Mouse (Mus musculus): ENCODE results near the gene Tpsg1. TPM values are rescaled to one million over a fixed set of nuclear protein-coding genes. Genes with fewer than 3 reads are reported as not detected.

The Tpsg1 gene
- total RNA-seq, 2 experiments from 2014 or later: 0.38 TPM; not detected in 1

DNA sequence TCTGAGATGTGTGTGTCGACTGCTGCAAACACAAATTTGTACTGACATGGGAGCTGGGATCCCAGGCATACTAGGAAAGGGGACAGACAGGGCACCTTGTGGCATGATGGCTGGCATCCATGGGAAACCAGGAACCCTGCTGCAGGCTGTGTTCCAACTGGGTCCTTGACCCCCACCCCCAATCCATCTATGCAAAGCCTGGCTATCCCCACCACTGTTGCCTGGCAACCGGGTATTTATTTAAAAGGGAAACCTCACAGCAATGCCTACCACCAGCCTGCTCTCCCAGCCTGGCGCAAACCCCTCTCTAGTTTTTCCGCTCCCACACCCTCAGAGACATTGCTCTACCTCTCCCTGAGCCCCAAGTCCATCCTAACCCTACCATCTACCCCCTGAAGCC lies 38.3 kb downstream of the Tpsg1 start:
- DNase-seq (ENCODE audit: low spot score in 2 of 2): no peak

- DNase-seq (ENCODE audit: low spot score in 2 of 2): no peak
Observed at GRCm38 (mm10) chr17:25408302-25408999, 39.4 kb downstream of the Tpsg1 start.

GRCm38 (mm10) chr17:25409621-25410020 lies 40.5 kb downstream of the Tpsg1 start:
- DNase-seq (ENCODE audit: low spot score in 2 of 2): no peak

- no peak for DNase-seq (ENCODE audit: low spot score in 2 of 2)
Observed at GRCm38 (mm10) chr17:25410180-25410579, 41.1 kb downstream of the Tpsg1 start.

DNA sequence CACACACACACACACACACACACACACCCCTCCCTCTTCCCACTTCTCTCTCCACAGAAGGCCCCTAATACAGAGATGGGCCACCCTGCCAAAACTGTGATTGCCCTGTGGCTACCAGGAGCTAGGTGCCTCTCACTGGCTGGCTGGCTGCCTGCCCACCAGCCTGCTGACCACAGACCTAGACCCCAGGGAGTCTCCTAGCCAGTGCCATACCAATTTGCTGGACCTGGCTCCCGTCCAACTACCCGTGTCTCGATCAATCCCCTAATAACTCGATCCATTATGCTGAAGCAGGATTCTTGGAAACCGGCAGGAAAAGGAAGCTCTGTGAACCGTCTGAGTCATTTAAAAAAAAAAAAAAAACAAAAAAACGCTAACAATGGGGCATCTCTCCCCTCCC lies 41.7 kb downstream of the Tpsg1 start:
- no peak for DNase-seq (ENCODE audit: low spot score in 2 of 2)

- DNase-seq (ENCODE audit: low spot score in 2 of 2): no peak
Observed at GRCm38 (mm10) chr17:25411251-25411650, 42.2 kb downstream of the Tpsg1 start.

DNA sequence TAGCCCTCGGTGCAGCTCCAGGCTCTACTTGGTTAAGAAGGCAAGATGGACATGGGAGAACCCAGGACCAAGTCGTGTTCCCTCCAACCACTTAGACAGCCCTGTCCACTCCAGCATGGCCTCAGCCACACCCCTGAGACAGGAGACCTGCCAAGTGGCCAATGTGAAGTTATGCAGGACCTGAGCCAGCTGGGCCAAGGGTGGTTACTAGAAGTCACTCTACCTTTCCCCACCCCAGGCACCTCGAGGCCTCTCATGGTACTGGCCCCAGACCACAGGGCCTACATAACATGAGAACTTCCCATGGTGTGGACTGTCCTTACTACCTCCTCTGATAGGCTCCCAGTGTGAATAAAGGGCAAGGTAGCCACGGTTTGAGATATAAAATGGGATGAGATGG lies 45.1 kb downstream of the Tpsg1 start:
- DNase-seq (ENCODE audit: low spot score in 2 of 2): no peak

DNA sequence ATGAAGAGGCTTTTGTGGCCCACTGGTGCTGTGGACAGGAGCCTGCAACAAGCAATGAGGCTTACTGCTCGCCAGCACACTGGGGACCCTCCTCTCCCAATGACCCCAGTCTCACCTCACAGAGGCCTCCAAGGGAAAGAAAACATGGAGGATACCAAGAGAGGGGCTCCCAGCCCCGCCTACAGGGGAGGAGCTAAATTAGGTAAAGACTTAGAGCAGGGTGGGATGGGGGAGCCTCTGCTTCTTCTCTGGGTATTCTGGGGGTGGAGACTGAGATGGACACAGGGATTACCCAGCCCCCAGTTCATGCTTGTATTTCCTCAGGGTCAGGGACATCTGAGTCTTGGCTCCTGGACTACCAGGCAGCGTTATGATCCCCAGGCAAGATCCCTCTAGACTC lies 45.8 kb downstream of the Tpsg1 start:
- DNase-seq (ENCODE audit: low spot score in 2 of 2): no peak

DNA sequence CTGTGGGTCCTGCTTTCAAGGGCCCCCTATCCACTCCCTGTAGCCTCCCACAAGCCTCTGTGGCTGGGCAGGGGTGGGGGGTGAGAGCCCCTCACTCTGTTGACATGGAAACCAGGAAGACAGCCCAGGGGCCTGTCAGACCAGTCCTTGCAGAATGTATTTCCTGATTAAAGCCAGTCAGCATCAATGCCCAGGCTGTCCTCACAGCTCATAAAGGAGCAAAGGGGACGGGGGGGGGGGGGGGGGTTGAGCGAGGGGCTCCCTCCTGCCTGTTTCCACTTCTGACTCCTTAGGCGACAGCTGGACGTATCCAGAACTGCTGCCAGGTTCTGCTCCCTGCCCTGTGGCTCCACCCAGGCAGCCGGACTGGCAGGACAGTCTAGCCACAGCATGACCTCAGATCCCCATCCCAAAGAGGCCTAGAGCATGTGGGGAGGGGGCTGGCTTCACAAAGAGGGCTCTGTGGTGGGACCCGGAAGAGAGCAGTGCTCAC lies 46.4 kb downstream of the Tpsg1 start:
- DNase-seq (ENCODE audit: low spot score in 2 of 2): no peak

DNA sequence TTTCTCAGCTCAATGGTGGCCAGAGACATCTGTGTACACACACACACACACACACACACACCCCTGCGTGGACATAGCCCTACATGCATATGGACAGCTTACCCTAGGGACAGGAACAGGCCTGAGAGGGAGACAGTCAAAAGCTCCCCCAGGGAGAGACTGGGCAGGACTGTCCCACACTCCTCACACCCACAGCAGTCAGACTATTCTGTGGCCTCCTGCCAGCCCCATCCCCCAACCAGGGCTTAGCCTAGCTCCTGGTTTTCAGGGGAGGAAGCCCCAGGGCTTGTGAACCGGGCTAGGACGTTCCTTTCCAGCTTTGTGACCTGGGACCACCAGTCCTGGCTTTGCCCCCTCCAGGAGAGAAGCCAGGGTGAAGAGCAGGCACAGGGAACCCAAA lies 47.1 kb downstream of the Tpsg1 start:
- no peak for DNase-seq (ENCODE audit: low spot score in 2 of 2)

GRCm38 (mm10) chr17:25417990-25418389 lies 48.9 kb downstream of the Tpsg1 start:
- no peak for DNase-seq (ENCODE audit: low spot score in 2 of 2)

DNA sequence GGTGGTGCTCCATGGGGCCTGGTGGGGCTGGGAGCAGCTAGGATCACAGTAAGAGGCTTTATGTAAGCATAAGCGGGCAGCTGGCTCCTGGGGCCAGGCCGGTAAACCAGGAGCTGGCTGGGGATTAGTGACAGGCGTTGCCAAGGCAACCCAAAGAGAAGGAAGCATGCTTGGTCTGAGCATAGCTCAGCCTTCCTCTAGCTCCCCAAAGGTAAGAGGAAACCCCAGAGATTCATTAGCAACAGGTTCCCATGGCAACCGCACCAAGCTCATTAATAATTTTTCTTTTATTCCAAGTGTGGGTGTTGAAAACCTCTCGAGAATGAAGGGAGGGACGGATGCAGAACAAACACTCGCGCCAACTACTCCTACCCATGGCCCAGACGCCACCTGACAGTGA lies 49.9 kb downstream of the Tpsg1 start:
- no peak for DNase-seq (ENCODE audit: low spot score in 2 of 2)

DNA sequence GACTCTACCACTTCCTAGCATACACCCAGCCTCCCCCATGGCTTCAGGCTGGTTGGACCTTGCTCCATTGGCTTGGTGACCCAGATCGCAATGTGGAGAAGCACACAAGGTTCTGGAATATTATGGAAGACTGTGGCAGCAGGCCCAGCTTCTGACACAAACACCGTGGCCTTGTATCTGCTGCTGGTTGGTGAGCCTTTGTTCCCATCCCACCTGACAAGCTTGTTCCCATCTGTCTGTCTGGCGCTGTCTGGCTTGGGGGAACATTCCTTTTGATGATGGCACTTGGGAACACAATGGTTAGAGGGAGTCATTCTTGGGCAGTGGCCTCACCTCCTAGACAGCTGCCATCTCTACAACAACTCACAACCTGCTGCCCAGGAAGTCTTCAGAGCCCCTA lies 51.9 kb downstream of the Tpsg1 start:
- DNase-seq (ENCODE audit: low spot score in 2 of 2): no peak

Other genes with a start within 250 kb of the Tpsg1 start
- not detected for gene Ptx4, start 248.5 kb upstream of the Tpsg1 start, total RNA-seq (2021)
- gene Clcn7, start 235.9 kb upstream of the Tpsg1 start, total RNA-seq (2021): 10 to 100 TPM; 42.0 to 43.7 TPM
- under 1 TPM; 0.10 to 0.13 TPM for gene Ccdc154, start 206.8 kb upstream of the Tpsg1 start, total RNA-seq (2021)
- gene Gm38655, start 193.8 kb upstream of the Tpsg1 start, total RNA-seq (2021): not detected
- 10 to 100 TPM; 18.5 to 20.0 TPM for gene BC003965, start 184.7 kb upstream of the Tpsg1 start, total RNA-seq (2021)
- gene Unkl, start 180.9 kb upstream of the Tpsg1 start, total RNA-seq (2021): 10 to 100 TPM; 15.4 to 16.2 TPM
- 10 to 100 TPM; 42.4 to 46.5 TPM for gene Gnptg, start 129.1 kb upstream of the Tpsg1 start, total RNA-seq (2021)
- gene Tsr3, start 129.1 kb upstream of the Tpsg1 start, total RNA-seq (2021): 10 to 100 TPM; 20.3 to 22.6 TPM
- gene Baiap3, start 112.9 kb upstream of the Tpsg1 start, total RNA-seq (2021): 10 to 100 TPM; 11.7 to 16.2 TPM
- gene Ube2i, start 94.7 kb upstream of the Tpsg1 start, total RNA-seq (2021): 100 to 1,000 TPM; 207 to 260 TPM
- gene Prss34, start 70.9 kb upstream of the Tpsg1 start, total RNA-seq (2021): under 1 TPM; 0.33 to 0.48 TPM
- gene Prss28, start 60.6 kb upstream of the Tpsg1 start, total RNA-seq (2021): not detected
- gene Prss29, start 50.6 kb upstream of the Tpsg1 start, total RNA-seq (2021): not detected
- 1 to 10 TPM in 1 of 2 experiments, under 1 TPM in 1; 0.53 to 1.5 TPM for gene Tpsab1, start 23.7 kb upstream of the Tpsg1 start, total RNA-seq (2021)
- 1 to 10 TPM; 2.9 to 6.7 TPM for gene Tpsb2, start 3.0 kb upstream of the Tpsg1 start, total RNA-seq (2021)
- 10 to 100 TPM; 69.5 to 83.9 TPM for gene Cacna1h, start 64.5 kb downstream of the Tpsg1 start, total RNA-seq (2021)
- gene Tekt4, start 85.3 kb downstream of the Tpsg1 start, total RNA-seq (2021): not detected
- gene Sstr5, start 128.0 kb downstream of the Tpsg1 start, total RNA-seq (2021): 1 to 10 TPM; 2.1 to 2.4 TPM
- gene Sox8, start 201.4 kb downstream of the Tpsg1 start, total RNA-seq (2021): 1 to 10 TPM in 1 of 2 experiments, under 1 TPM in 1; 0.73 to 1.6 TPM
- gene Lmf1, start 209.8 kb downstream of the Tpsg1 start, total RNA-seq (2021): 10 to 100 TPM; 36.9 to 38.7 TPM